Mouse (Mus musculus) skeletal muscle tissue, adult 2 months (tissue): ENCODE measurements around the gene Rgs12.

Experiments
- DNase-seq: peaks from one replicate; pipeline ENCODE4 v3.0.0-alpha.2; 2012; ENCODE audit warnings: low read depth, low spot score

Gene Rgs12

GRCm38 (mm10) chr5:34980099-34980498 is 30.9 kb downstream of the Rgs12 start:
- no peak for DNase-seq

GRCm38 (mm10) chr5:34981734-34982133 is 32.5 kb downstream of the Rgs12 start:
- DNase-seq: no peak

DNA sequence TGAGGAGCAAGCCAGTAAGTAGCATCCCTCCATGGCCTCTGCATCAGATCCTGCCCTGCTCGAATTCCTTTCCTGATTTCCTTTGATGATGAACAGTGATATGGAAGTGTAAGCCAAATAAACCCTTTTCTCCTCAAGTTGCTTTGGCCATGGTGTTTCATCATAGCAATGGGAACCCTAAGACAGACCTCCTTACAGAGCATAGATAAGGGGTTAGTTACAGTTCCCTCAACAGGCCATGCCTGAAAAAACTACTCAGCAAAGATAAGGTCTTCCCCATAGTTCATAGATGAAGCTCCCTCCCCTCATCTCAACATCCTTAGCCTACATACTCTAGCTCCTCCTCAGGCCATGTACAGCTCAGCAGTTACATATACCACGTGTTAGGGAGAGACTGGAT is 35.7 kb downstream of the Rgs12 start:
- no peak for DNase-seq

- peak; percentile 40 for DNase-seq
Measured at GRCm38 (mm10) chr5:34985867-34986266, 36.6 kb downstream of the Rgs12 start.

- no peak for DNase-seq
Measured at GRCm38 (mm10) chr5:34987396-34987795, 38.2 kb downstream of the Rgs12 start.

DNA sequence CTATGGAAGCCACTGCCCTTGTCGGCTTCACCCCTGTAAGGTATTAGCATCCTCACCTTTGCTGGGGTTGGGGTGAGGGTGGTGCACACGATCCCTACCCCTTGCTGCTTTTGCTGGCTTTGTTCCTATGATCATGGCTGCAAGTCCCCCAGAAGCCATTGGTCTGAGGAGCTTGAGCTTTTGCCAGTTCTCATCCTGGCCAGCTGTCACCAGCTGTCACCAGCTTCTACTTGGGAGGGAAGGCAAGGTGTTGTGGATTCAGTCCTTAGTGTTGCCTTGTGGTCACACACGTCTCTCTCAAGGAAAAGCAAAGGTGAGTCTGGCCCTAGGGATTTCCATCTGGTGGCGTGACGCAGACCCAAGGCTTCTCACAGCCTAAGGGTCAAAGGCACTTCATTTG is 39.4 kb downstream of the Rgs12 start:
- DNase-seq: no peak

GRCm38 (mm10) chr5:34989321-34989772 is 40.1 kb downstream of the Rgs12 start:
- no peak for DNase-seq

DNA sequence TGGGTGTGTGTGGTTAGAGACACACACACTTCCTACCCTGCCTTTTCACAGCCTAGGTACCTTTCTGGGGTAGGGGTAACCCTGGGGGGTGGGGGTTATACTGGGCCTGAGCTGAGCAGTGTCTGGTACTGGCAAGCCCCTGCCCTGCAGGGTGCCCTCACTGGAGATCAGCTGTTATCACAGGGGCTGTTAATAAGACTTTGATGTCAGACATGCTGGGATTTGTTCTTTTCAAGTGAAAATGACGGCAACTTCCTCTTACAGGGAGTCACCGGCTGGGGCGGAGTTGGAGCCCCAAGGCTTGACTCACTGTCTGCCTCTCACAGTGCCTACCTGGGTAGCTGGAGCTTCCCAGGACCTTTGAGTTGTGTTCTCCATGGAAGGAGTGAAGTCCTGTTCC is 49.5 kb downstream of the Rgs12 start:
- no peak for DNase-seq

DNA sequence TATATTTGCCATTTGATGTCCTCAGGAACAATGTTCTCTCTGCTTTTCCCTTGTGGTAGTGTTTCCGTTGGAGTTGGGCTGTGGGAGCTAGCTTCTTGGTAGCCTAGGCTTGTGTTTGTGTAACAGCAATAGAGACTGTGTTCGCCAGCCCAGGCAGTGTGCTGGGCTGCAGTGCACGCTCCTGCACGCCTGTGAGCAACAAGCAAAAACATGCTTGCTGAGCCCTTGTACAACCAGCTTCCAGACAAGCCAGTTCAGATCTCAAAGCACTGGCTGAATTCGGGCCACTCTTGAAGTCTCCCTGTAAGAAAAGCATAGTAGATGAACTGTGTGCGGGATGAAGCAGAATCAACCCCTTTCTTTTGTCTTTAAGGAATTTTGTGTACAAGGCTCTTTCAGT is 50.0 kb downstream of the Rgs12 start:
- no peak for DNase-seq

DNA sequence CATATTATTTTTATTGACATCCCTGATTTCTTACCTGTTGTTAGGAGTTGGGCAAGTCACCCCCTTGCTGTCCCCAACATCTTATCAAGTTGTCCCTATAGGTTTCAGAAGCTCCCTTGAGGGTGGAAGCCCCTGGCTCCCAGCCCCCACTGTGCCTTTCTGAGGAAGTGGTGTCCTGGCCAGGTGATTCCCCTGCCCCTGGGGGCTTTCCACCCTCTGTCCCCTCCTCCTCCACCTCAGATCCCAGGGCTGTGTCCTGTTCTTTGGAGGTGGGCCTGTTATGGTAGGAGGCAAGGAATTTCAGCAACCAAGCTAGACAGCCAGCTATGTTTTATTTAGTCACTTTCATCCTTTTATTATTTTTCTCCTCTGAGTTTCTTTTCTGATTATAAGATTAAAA is 51.1 kb downstream of the Rgs12 start:
- DNase-seq: no peak

DNA sequence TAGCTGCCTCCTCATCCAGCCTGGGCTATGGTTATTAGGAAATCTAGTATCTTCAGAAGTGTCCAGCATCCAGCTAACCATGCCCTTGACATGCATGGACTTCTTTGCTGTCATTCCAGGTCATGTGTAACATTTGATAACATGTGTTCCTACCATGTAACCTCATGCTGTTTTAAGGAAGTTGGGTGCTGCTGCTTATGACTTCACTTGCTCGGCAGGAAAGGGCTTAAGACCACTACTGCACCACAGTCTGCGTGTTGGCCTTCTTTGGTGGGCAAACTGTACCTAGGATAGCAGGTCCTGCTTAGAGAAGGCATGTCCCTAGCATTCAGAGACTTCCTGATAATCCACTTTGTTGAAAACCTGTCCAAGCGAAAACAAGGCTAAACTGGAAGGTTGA is 51.9 kb downstream of the Rgs12 start:
- no peak for DNase-seq

GRCm38 (mm10) chr5:35003611-35004162 is 54.4 kb downstream of the Rgs12 start:
- DNase-seq: no peak

DNA sequence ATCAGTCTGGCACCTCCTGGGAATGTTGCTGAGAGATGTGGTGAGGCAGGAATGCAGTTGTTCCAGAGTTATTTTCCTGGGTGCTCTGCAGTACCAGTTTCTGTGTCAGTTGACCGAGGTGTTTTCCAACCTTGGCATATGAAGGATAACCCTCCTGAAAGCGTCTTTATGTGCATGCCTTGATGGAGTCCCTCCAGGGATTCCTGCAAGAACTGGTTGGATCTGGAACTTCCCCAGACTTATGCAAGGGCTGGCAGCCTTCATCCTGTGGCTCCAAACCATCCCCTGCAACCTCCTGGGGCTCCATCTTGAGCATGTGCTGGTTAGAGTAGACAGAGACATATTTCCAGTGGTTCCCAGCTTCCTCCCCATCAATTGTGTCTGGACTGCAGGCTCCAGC is 55.5 kb downstream of the Rgs12 start:
- DNase-seq: no peak

DNA sequence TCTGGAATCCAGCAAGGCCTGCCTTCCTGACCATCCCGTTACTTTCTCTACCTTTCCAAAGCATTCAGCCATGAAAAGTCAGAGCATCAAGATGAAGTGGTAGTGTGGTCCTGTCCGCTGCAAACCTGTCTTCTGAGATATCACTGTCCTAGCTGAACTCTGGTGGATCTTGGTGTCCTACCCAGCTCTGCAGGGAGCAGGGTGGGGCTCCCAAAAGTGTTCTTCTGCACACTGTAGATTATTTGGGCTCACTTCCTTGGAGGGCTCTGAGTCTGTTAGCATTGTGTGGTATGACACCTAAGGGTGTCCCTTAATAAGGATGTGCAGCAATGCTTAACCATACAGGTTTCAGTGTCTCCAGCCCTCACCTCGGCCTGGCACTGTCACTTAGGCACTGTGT is 56.4 kb downstream of the Rgs12 start:
- no peak for DNase-seq

GRCm38 (mm10) chr5:35006599-35006998 is 57.4 kb downstream of the Rgs12 start:
- no peak for DNase-seq

- DNase-seq: no peak
Measured at GRCm38 (mm10) chr5:35009163-35009562, 59.9 kb downstream of the Rgs12 start.

DNA sequence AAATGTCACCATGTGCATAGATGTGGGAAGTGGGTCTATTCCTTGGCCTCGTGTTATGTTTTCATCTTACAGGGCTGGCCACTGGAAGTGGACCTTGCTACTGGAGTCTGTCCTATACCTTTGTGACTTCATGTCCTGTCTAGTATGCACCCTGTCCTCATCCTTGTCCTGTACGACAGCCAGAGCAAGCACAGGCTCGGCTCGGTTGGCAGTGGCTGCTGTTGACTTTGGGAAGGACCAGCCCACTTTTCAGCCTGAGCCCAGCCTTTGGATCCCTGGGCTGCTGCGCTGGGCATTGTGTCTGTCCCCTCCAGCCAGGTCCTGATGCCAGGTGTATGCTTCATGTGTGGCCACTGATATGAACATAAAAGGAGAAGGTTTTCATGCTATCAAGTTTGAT is 61.4 kb downstream of the Rgs12 start:
- no peak for DNase-seq

DNA sequence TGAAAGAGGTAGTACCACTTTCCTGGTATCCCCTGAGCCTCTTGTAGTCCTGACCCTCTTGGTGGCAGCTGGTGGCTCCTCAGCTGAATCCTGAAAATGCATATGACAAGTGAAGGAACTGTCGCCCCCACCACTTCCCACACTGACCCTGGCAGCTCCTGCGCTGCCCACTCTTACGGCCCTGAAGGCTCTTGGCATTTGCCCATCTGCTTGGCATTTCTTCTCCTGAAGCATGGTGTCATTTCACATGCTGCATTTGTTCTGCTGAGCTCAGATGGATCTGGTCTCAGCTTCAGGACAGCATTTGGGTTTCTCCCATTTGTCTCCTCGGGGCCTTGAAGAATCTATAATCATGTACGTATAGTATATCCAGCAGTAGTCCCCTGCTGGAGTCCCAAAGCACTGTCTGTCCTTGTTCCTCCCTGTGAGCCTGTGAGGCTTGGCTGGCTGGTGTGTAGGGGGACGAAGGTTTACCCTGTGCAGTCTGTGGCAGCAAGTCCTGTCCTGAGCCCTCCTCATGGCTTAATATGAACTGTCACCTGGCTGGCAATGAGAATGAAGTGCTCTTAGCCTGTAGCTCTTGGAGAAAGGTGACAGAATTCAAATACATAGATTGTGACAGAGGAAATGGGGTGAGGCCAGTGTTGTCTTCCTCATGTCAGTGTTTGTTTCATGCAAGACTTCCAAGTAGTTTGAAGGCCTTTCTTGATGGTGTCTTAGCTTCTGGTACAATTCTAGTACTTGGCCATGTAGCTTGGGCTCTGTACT is 62.1 kb downstream of the Rgs12 start:
- DNase-seq: no peak

- no peak for DNase-seq
Measured at GRCm38 (mm10) chr5:35014036-35014435, 64.8 kb downstream of the Rgs12 start.

GRCm38 (mm10) chr5:35019673-35020300 is 70.5 kb downstream of the Rgs12 start:
- DNase-seq: peak; percentile 18

DNA sequence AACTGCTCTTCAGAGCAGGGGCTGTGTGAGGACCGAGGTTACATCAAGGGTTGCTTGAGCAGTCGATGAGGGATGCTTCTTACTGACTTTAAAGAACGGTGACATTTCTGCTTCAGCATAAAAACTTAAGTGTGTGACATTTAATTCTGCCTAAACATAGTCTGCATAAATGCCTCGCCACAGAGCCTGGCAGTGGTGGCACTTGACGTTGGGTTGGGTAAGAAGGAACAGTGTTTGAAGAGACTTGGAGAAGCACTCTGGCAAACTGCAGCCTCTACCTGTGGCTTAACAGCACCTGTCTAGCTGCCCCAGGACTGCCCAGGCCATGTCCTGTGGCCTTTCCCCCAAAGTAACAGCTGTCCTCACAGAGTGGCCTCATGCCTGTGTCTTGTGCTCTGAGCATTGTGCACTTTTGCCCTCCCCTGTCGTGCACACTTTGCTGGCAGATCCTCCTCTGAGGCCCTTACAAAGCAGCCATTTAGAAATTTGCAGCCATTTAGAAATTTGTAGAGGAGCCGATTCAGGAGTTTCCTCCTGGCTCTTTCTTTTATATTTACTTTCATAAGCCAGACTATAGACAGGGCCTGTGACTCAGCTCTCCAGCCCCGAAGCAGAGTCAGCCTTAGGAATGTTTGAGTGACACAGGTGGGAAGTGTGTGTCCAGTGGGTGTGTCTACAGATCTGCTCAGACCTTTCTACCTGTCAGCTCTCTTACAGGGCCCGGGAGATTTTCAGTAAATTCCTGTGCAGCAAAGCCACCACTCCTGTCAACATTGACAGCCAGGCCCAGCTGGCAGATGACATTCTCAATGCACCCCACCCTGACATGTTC is 71.4 kb downstream of the Rgs12 start:
- DNase-seq: no peak

DNA sequence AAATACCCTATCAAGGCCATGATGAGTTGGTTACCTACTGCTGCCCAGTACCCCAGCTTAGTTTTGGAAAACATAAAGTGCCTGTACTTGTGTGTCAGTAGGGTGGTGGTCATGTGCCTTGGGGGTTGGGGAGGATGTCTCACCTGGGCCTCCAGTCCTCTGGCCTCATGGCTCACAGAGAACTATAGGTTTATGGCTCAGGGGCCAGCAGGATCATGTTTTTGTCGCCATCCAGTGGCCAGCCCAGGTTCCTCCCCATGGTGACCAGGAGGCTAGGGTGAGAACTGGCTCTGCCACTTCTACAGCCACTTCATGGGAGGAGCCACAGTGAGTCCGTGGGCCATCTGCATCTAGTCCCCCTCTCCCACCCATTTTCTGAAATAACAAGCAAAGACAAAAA is 75.7 kb downstream of the Rgs12 start:
- peak; percentile 17 for DNase-seq
